Mouse (Mus musculus): ENCODE data around the gene Eif4e1b.

- no peak for TF ChIP-seq CTCF (IDR thresholded peaks at IDR 0.05; ENCODE audit: borderline replicate concordance, insufficient read depth, low read length)
- no peak for TF ChIP-seq POLR2A (IDR thresholded peaks at IDR 0.05; ENCODE audit: low read depth, low read length)
These were observed 29.4 kb upstream of the Eif4e1b start for GRCm38 (mm10) chr13:54754169-54755080.
